Mouse (Mus musculus): ENCODE results near the gene Oxt. TPM values are rescaled to one million over a fixed set of nuclear protein-coding genes. Genes with fewer than 3 reads are reported as not detected.

The Oxt gene
- not detected for total RNA-seq (2021)
- long read RNA-seq, experiment 1 = 0 reads
- long read RNA-seq, experiment 2 = 0 reads

DNA sequence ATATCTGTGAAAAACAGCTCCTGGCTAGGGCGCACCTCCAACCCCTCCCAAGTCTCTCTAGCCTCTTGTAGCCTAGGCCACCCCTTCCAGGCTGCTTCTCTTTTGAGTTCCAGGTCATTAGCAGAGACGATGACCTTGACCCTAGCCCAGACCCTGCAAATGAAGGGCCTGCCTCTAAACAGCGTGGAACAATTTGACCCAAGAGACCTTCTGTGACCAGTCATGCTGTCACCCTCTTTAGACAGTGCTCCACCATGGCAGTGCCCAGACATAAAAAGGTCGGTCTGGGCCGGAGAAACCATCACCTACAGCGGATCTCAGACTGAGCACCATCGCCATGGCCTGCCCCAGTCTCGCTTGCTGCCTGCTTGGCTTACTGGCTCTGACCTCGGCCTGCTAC, at the start of gene Oxt:
Oxt (plus strand) TSS at position 301 of the 400 bp plus-strand sequence.
- Histone ChIP-seq H3K4me3 (peak within 1 kb of the TSS; percentile 62), H3K27ac (no peak within 1 kb of the TSS)
- intact Hi-C loops (cut with DNase I) = no loop called here
- TF ChIP-seq CTCF (IDR thresholded peaks at IDR 0.05) = no peak
- DNase-seq = no peak

DNA sequence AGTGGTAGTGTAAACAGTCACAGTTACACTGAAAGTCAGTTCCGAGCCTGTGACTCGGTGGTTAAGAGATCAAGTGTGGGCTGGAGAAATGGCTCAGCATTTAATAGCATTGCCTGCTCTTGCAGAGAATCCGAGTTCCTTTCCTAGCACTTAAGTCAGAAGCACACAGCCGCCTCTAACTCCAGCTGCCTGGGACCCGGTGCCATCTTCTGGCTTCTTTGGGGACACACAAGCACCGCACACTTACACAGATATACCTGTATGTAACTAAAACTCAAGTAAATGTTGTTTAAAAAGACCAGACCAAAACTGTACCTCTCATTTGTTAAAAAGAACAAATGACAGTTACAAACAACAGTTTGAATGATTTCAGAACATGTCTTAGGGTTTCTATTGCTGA, 47.5 kb upstream of the Oxt start:
- no peak overlapping the region for H3K27ac ChIP-seq
- DNase-seq = no peak
- no peak overlapping the region for H3K4me3 ChIP-seq
- no peak for TF ChIP-seq CTCF (IDR thresholded peaks at IDR 0.05)
- intact Hi-C loops (cut with DNase I) = no loop called here

DNA sequence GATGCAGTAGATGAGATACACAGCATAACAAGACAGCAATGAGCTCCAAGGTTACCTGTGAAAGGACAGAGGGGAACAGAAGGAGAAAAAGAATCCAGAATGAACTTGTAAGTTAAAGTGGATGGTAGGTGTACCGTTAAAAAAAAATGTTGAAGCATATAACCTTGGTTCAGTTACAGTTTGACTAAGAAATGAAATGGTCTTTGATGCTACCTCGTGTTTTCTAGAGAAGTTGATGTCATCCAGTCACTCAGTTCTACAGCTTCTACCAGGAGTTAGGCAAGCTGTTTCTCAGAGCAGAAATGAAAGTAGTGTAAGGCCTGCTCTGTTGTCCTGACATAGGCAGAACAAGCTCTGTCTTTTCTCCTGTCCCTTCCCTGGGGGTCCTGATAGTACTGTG, 46.7 kb upstream of the Oxt start:
- no peak for DNase-seq
- H3K27ac ChIP-seq = no peak overlapping the region
- no peak for TF ChIP-seq CTCF (IDR thresholded peaks at IDR 0.05)
- H3K4me3 ChIP-seq = no peak overlapping the region
- intact Hi-C loops (cut with DNase I) = no loop called here

DNA sequence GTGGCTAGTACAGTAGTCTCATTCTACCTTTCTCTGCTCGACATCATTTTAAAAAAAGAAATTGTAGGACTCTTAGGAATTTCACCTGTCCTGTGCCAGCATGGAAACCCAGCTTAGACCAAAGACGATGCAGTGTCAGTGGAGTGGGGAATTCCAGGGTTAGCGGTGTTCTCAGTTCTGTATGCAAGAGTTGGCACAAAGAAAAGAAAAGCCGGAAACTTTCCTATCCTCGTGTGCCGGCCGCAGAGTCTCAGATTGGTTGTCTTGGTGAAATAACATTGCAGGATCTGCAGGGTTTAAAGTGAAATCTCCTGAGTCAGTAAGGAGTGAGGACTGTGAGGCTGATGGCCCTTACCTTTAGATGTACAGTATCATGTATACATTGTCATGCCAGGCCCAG, 46.0 kb upstream of the Oxt start:
- Histone ChIP-seq H3K4me3 (no peak overlapping the region), H3K27ac (no peak overlapping the region)
- no peak for DNase-seq
- intact Hi-C loops (cut with DNase I) = no loop called here
- no peak for TF ChIP-seq CTCF (IDR thresholded peaks at IDR 0.05)

DNA sequence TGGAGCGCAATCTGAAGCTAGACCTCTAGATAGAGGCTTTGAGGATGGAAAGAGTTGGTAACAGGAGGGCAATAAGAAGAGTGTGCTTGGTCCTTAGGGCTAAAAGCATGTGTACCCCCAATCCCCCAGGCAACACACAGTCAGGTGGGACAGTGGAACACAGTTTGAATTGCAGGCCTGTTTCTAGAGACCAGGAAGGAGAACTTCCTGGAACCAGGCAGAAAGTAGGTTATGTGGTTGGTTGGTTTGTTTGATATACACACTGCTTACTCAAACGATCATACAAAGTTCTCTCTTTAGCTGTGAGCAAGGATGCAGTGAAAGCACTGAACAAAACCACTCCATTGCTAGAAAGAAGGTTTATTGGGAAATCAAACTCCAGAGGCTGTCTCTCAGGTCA, 43.8 kb upstream of the Oxt start:
- Histone ChIP-seq H3K27ac (no peak overlapping the region), H3K4me3 (no peak overlapping the region)
- DNase-seq = no peak
- intact Hi-C loops (cut with DNase I) = no loop called here
- no peak for TF ChIP-seq CTCF (IDR thresholded peaks at IDR 0.05)

DNA sequence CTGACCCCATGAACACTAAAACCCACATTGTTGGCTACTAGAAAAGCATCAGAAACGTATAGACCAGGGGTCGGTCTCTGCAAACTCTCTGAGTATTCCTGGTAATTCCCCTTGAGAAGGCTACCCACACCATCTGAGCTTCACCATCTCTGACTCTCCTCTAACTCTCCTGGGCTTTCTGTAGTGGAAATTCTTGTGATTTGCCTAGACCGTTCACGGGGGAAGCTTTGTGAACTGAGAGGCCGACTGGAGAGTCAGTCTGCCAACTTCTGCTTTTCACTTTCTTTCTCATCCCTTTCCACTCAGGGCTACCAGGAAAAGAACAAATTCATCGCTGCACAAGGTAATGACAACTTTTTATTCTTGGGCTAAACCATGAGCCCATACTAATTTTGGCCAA, 41.0 kb upstream of the Oxt start:
- Histone ChIP-seq H3K27ac (no peak overlapping the region), H3K4me3 (no peak overlapping the region)
- intact Hi-C loops (cut with DNase I) = no loop called here
- TF ChIP-seq CTCF (IDR thresholded peaks at IDR 0.05) = no peak
- no peak for DNase-seq

DNA sequence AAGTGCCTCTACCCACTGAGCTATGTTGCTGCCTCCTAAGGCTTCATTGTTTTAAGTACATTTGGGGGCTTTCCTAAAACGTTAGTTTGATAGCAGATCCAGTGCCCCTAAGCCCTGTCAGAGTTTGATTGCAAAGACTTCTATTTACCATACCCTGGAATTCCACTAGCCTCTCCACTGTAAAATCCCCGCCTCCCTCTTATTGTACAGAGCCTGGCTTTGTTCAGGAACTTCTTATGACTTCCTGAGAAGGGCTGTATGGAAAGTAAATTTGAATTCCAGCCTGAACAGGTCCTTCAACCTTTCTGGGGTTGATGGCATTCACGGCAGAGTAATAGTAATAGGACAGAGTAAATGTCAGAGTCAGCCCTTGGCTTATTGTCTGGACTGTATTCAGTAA, 39.1 kb upstream of the Oxt start:
- no peak overlapping the region for H3K4me3 ChIP-seq
- no peak for TF ChIP-seq CTCF (IDR thresholded peaks at IDR 0.05)
- DNase-seq = no peak
- H3K27ac ChIP-seq = no peak overlapping the region
- intact Hi-C loops (cut with DNase I) = no loop called here

DNA sequence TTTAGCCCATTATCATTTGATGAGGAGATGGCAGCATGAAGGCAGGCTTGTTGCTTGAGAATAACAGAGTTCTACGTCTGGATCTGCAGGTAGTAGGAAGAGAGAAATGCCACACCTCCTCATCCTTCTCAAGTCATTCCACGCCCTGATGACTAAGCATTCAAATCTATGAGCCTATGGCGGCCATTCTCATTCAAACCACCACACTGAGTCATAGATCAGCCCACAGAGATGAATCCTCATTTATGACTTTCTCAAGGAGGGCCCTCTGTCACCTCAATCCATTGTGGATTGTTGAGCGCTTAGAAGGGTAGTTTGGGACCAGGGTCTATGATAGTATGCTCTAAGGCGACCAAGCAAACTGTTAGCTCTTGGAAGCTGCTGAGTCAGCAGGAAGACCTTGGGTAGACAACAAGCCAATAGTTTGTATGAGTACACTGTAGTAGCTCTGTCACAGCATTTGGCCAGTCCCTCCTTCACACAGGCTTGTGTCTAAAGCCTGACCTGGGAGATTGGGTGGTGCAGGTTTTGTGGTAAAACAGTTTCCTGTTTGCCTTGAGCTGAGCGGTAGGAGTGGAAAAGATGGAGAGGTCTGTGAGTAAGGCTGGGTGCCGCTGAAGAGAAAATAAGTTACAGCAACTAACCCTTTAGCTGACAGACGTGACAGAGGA, 37.0 kb upstream of the Oxt start:
- no peak overlapping the region for H3K4me3 ChIP-seq
- DNase-seq = no peak
- no peak overlapping the region for H3K27ac ChIP-seq
- TF ChIP-seq CTCF (IDR thresholded peaks at IDR 0.05) = no peak
- intact Hi-C loops (cut with DNase I) = no loop called here

DNA sequence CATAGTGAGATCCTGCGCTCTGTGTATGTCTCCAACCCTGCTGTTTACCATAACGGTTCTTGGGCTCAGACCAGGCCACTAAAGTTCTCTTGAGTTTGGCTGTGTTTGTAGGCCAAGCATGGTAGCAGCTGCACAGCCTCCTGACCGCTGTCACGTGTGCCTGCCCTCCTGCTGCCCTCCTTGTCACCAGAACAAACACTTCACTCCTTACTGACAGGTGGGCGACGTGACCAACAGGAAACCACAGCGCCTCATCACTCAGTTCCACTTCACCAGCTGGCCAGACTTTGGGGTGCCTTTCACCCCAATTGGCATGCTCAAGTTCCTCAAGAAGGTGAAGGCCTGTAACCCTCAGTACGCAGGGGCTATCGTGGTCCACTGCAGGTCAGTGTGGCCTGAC, 35.7 kb upstream of the Oxt start:
- intact Hi-C loops (cut with DNase I) = no loop called here
- DNase-seq = no peak
- TF ChIP-seq CTCF (IDR thresholded peaks at IDR 0.05) = no peak
- Histone ChIP-seq H3K27ac (no peak overlapping the region), H3K4me3 (no peak overlapping the region)

DNA sequence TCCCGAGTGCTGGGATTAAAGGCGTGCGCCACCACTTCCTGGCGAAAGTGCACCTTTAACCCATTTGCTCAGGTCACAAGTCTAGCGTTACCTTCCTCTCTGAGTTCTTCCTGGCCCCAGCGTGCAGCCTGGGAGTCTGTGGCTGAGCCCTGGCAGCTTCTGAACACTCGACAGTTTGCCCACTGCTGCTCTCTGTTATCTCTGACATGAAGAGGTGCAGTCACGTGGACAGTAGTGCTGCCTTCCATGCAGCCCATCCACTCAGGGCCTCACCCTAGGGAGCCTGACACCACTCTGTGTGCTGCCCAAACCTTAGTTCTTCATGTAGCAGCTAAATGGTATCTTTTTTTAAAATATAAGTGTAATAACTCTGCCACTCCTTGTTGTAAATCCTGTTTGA, 29.0 kb upstream of the Oxt start:
- H3K27ac ChIP-seq = no peak overlapping the region

DNA sequence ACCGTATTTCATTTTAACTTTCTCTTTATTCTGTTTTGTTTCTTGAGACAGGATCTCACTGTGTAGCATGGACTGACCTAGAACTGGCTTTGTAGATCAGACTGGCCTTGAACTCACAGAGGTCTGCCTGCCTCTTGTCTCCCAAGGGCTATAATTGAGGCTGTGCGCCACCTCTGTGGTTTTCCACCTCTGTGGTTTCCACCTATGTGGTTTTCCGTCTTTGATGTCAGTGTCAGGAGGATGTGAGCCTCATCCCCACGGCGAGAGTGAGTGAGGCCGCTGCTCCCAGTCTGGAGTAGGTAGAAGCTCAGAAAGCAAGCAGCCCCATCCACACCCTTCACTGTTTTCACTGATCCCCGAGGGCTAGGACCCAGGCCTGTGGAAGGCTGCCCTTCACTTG, 21.1 kb upstream of the Oxt start:
- TF ChIP-seq CTCF (IDR thresholded peaks at IDR 0.05) = no peak
- no peak for DNase-seq
- intact Hi-C loops (cut with DNase I) = no loop called here
- Histone ChIP-seq H3K27ac (no peak overlapping the region), H3K4me3 (no peak overlapping the region)

More for the DNA sequence above, 29.0 kb upstream of the Oxt start:
- H3K4me3 ChIP-seq = no peak overlapping the region
- TF ChIP-seq CTCF (IDR thresholded peaks at IDR 0.05) = no peak
- intact Hi-C loops (cut with DNase I) = no loop called here
- no peak for DNase-seq

DNA sequence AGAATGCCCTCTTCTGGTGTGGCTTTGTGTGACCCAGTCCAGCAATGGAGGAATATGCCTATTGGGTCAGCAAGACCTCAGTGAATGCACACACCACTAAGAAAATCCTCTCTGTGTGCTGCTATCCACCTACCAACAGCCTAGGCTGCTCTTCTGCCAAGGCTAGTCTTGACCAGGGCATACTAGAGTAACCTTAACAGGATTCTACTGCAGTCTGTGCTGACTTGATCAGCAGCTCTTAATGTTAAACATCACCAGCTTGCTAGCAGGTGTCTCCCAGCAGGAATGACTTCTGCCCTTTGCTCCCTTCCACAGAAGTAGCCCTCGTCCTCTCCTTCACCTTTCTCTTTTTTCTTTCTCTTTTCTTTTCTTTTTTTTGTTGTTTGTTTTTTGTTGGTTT, 19.7 kb upstream of the Oxt start:
- no peak for TF ChIP-seq CTCF (IDR thresholded peaks at IDR 0.05)
- intact Hi-C loops (cut with DNase I) = no loop called here
- no peak for DNase-seq
- Histone ChIP-seq H3K4me3 (no peak overlapping the region), H3K27ac (no peak overlapping the region)

DNA sequence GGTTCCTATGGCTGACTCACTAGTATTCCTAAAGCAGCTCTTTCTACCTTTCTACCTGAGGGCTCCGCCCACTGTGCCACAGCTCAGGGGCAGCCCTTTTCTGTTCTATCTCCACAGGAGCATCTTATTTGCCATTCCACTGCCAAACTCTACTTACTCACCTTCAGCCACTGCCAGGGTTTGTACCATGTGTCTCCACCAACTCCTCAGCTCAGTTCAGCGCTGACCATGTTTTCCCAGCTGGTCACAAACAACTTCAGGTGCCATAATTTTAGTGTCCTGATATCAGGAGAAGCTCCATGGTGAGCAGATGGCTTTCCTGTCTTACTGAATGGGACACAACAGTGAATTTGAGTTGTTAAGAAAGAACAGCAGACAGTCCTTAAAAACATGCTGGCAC, 18.5 kb upstream of the Oxt start:
- Histone ChIP-seq H3K4me3 (no peak overlapping the region), H3K27ac (no peak overlapping the region)
- intact Hi-C loops (cut with DNase I) = no loop called here
- TF ChIP-seq CTCF (IDR thresholded peaks at IDR 0.05) = no peak
- no peak for DNase-seq

DNA sequence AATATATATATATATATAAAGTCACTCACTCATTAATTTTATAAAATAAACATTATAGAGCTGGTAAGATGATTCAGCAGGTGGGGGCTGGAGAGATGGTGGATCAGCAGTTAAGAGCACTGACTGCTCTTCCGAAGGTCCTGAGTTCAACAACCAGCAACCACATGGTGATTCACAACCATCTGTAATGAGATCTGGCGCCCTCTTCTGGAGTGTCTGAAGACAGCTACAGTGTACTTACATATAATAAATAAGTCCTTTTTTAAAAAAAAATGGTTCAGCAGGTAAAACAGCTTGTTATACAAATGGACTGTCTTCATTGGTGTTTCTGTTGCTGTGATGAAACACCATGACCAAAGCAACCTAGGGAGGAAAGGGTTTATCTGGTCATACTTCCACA, 18.0 kb upstream of the Oxt start:
- intact Hi-C loops (cut with DNase I) = no loop called here
- Histone ChIP-seq H3K27ac (no peak overlapping the region), H3K4me3 (no peak overlapping the region)
- TF ChIP-seq CTCF (IDR thresholded peaks at IDR 0.05) = peak; percentile 33; the same call in 1 of the 2 replicates
- no peak for DNase-seq
